In the genomic region with DNA sequence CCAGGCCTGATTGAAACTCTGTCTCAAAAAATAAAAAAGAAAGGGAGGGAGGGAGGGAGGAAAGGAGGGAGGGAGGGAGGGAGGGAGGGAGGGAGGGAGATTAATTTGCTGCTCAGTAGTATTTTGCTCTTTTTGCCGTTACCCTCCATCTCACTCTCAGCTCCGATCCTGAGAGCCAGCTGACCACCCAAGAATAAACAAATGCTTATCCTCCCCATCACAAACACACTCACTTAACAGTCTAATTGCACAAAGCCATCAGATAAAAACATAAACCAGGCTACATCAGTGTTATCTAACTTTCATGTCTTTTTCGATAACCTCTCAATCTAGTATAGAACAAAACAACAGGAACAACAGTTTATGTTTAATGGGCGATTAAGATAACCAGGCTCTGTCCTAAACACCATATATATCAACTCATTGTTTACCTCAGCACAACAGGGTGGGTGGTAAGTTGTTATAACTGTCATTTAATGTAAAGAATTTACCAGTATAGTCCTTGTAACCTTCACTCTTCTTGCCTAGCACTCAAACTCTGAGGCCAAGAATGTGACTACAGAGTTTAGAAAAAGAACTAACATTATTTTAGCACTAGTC, we compare ENCODE assay signal across 24 mouse cellular contexts. TPM values are rescaled to one million over a fixed set of nuclear protein-coding genes. Genes with fewer than 3 reads are reported as not detected.
DNase-seq lines count a peak whose midpoint lies in the region; ATAC-seq and TF ChIP-seq lines count a peak whose summit lies in the region.
"Had no signal": no experiment of that assay in that cellular context is flagged by ENCODE, and none has a peak within 500 bp of the region (broad histone marks: within the 10 kb centered on the region; RNA-seq: fewer than 3 reads in every experiment).

No protein-coding gene starts in this region.

- no peak overlapping the region for H3K9ac ChIP-seq in hindbrain, embryonic 14.5 days
- H3K9ac ChIP-seq in hindbrain, embryonic 12.5 days = no peak overlapping the region
- no peak overlapping the region for H3K9ac ChIP-seq in lung, embryonic 15.5 days
- no peak overlapping the region for H3K9ac ChIP-seq in lung, postnatal 0 days (replicated peaks; ENCODE audit: low read depth)
- H3K9ac ChIP-seq: embryonic facial prominence, embryonic 12.5 days; forebrain, embryonic 13.5 days; forebrain, embryonic 15.5 days had no signal

- H3K4me2 ChIP-seq in hindbrain, embryonic 14.5 days (replicated peaks) = no peak overlapping the region
- H3K4me2 ChIP-seq in hindbrain, embryonic 12.5 days (replicated peaks) = no peak overlapping the region
- no peak overlapping the region for H3K4me2 ChIP-seq in lung, embryonic 15.5 days
- H3K4me2 ChIP-seq in lung, postnatal 0 days (replicated peaks; ENCODE audit: low read depth, low read length) = no peak overlapping the region
- H3K4me2 ChIP-seq: embryonic facial prominence, embryonic 12.5 days; forebrain, embryonic 13.5 days; forebrain, embryonic 15.5 days had no signal

- peak; percentile 16 for DNase-seq in hindbrain, embryonic 14.5 days (ENCODE audit: low spot score)
- no peak for DNase-seq in lung, adult 18-20 months
- DNase-seq in lung, postnatal 0 days (ENCODE audit: low spot score) = peak; percentile 27
- DNase-seq in lung, postnatal 36 days = no peak
- DNase-seq: adrenal gland, adult 8-10 months; adrenal gland, postnatal 14 days; adrenal gland, postnatal 36 days; B cell, adult 2 months; cerebellum, adult 11-12 months; cerebellum, adult 2 months; cerebellum, adult 9-10 months; cerebellum, postnatal 10 days; cerebellum, postnatal 25 days had no signal

- WGBS in hindbrain, embryonic 14.5 days = 71% methylated on average over 4 of the region's 4 CpGs
- 76% methylated on average over 4 of the region's 4 CpGs for whole genome bisulfite sequencing in hindbrain, embryonic 12.5 days
- 29% methylated on average over 4 of the region's 4 CpGs for WGBS in lung, embryonic 15.5 days
- WGBS in lung, postnatal 0 days = 31% methylated on average over 4 of the region's 4 CpGs

- TF ChIP-seq CTCF in lung, postnatal 0 days (IDR thresholded peaks at IDR 0.05) = no peak

- no peak overlapping the region for H3K4me3 ChIP-seq in hindbrain, embryonic 14.5 days (replicated peaks; ENCODE audit: low read length)
- H3K4me3 ChIP-seq in hindbrain, embryonic 12.5 days = no peak overlapping the region
- H3K4me3 ChIP-seq in lung, embryonic 15.5 days = no peak overlapping the region
- no peak overlapping the region for H3K4me3 ChIP-seq in lung, postnatal 0 days (ENCODE audit: low read depth, low read length)
- H3K4me3 ChIP-seq: embryonic facial prominence, embryonic 10.5 days; embryonic facial prominence, embryonic 12.5 days; forebrain, embryonic 13.5 days; forebrain, embryonic 15.5 days had no signal

- H3K27ac ChIP-seq in hindbrain, embryonic 14.5 days = no peak overlapping the region
- no peak overlapping the region for H3K27ac ChIP-seq in hindbrain, embryonic 12.5 days
- no peak overlapping the region; the same call in 1 of the 2 replicates for H3K27ac ChIP-seq in lung, embryonic 15.5 days
- no peak overlapping the region for H3K27ac ChIP-seq in lung, postnatal 0 days (ENCODE audit: low read length)
- H3K27ac ChIP-seq: embryonic facial prominence, embryonic 10.5 days; embryonic facial prominence, embryonic 12.5 days; forebrain, embryonic 13.5 days; forebrain, embryonic 15.5 days had no signal

- H3K4me1 ChIP-seq in hindbrain, embryonic 14.5 days (replicated peaks; ENCODE audit: control insufficient read depth, insufficient read depth, low read length) = no peaks in the 10 kb centered on the region
- no peaks in the 10 kb centered on the region for H3K4me1 ChIP-seq in hindbrain, embryonic 12.5 days
- H3K4me1 ChIP-seq in lung, embryonic 15.5 days = 0 out of 2 replicates have a peak, but pooled peaks cover 5% of the 10 kb centered on the region
- H3K4me1 ChIP-seq in lung, postnatal 0 days (ENCODE audit: insufficient read depth, low read depth, low read length) = no peaks in the 10 kb centered on the region
- H3K4me1 ChIP-seq: embryonic facial prominence, embryonic 12.5 days; forebrain, embryonic 13.5 days had no signal

- no peak for TF ChIP-seq EP300 in lung, postnatal 0 days (IDR thresholded peaks at IDR 0.05)

- no peak for ATAC-seq in hindbrain, embryonic 14.5 days (ENCODE audit: low FRiP score)
- no peak for ATAC-seq in hindbrain, embryonic 12.5 days (ENCODE audit: low FRiP score)
- peak; percentile 89 for ATAC-seq in lung, embryonic 15.5 days (ENCODE audit: borderline replicate concordance, extremely low read depth, low FRiP score, low TSS enrichment)
- no peak for ATAC-seq in lung, postnatal 0 days
- ATAC-seq: activated CD4-positive, CD25-positive, alpha-beta regulatory T cell, adult 4 months; CD4-positive, CD25-positive, alpha-beta regulatory T cell, adult 4 months; forebrain, embryonic 13.5 days; forebrain, embryonic 15.5 days; Patski had no signal

- H3K36me3 ChIP-seq in hindbrain, embryonic 14.5 days (replicated peaks; ENCODE audit: control insufficient read depth, insufficient read depth) = no peaks in the 10 kb centered on the region
- 0 out of 2 replicates have a peak, but pooled peaks cover 3% of the 10 kb centered on the region for H3K36me3 ChIP-seq in hindbrain, embryonic 12.5 days
- H3K36me3 ChIP-seq in lung, embryonic 15.5 days = no peaks in the 10 kb centered on the region
- no peaks in the 10 kb centered on the region for H3K36me3 ChIP-seq in lung, postnatal 0 days (ENCODE audit: insufficient read depth, low read length)
- H3K36me3 ChIP-seq: embryonic facial prominence, embryonic 12.5 days; forebrain, embryonic 15.5 days; G1E had no signal

- 0 out of 2 replicates have a peak, but pooled peaks cover 3% of the 10 kb centered on the region for H3K9me3 ChIP-seq in hindbrain, embryonic 14.5 days (ENCODE audit: control insufficient read depth, low read length)
- H3K9me3 ChIP-seq in hindbrain, embryonic 12.5 days (replicated peaks) = peaks cover 4% of the 10 kb centered on the region; the same call in 1 of the 2 replicates
- H3K9me3 ChIP-seq in lung, embryonic 15.5 days = no peaks in the 10 kb centered on the region
- H3K9me3 ChIP-seq in lung, postnatal 0 days (ENCODE audit: low read length) = no peaks in the 10 kb centered on the region
- H3K9me3 ChIP-seq: embryonic facial prominence, embryonic 10.5 days; embryonic facial prominence, embryonic 12.5 days; forebrain, embryonic 13.5 days; forebrain, embryonic 15.5 days; G1E had no signal

- no peaks in the 10 kb centered on the region for H3K27me3 ChIP-seq in hindbrain, embryonic 14.5 days (ENCODE audit: control insufficient read depth, insufficient read depth, low read length)
- H3K27me3 ChIP-seq in hindbrain, embryonic 12.5 days = no peaks in the 10 kb centered on the region
- 0 out of 2 replicates have a peak, but pooled peaks cover 4% of the 10 kb centered on the region for H3K27me3 ChIP-seq in lung, embryonic 15.5 days
- no peaks in the 10 kb centered on the region for H3K27me3 ChIP-seq in lung, postnatal 0 days (replicated peaks; ENCODE audit: insufficient read depth, low read length)
- H3K27me3 ChIP-seq: CH12.LX; embryonic facial prominence, embryonic 12.5 days; forebrain, embryonic 13.5 days; forebrain, embryonic 15.5 days; Patski had no signal

RNA-seq across cellular contexts. Expression of a gene that starts 11.9 kb away (rescaled TPM):
- polyA plus RNA-seq in hindbrain, embryonic 14.5 days (2014; fragmentation: Nextera tagmentation; extraction: Ambion mirVana) = 62.1 and 66.9 TPM in 2 replicates
- 62.7 and 66.0 TPM in 2 replicates for polyA plus RNA-seq in hindbrain, embryonic 12.5 days (2016; fragmentation: Nextera tagmentation; extraction: Ambion mirVana)
- polyA plus RNA-seq in lung, embryonic 15.5 days (2015; fragmentation: Nextera tagmentation; extraction: Ambion mirVana) = 41.2 and 44.0 TPM in 2 replicates
- polyA plus RNA-seq in lung, postnatal 0 days (2015; fragmentation: Nextera tagmentation; extraction: Ambion mirVana) = 27.9 and 29.9 TPM in 2 replicates
- polyA plus RNA-seq: activated CD4-positive, CD25-positive, alpha-beta regulatory T cell, adult 4 months; G1E had no signal

Comparison
In these comparisons a context has a peak if more than half of its experiments do, and no peak if none do; other contexts are left out.
1. DNase-seq: peak in hindbrain, embryonic 14.5 days (single experiment) and lung, postnatal 0 days (single experiment); none in lung, adult 18-20 months (0 of 2) and lung, postnatal 36 days (single experiment).